ENCODE assay signal across 8 mouse cellular contexts in genomic region chr5:148831596-148832257, GRCm38 (mm10).
DNase-seq lines count a peak whose midpoint lies in the region; ATAC-seq lines count a peak whose summit lies in the region.

No protein-coding gene starts in this region.

- H3K9me3 ChIP-seq in intestine, embryonic 14.5 days (ENCODE audit: control insufficient read depth, low read length): no peaks in the 10 kb centered on the region

- WGBS in intestine, embryonic 14.5 days: 8% methylated on average over 23 of the region's 23 CpGs

- peak; percentile 82 to 95 for DNase-seq in adrenal gland, adult (ENCODE audit: inconsistent age in 2 of 2, low spot score in 1 of 2)
- DNase-seq in embryo, embryonic 10 days (ENCODE audit: low spot score): peak; percentile 85
- peak; percentile 80 for DNase-seq in gastrocnemius, postnatal 10 days
- peak; percentile 94 for DNase-seq in intestine, embryonic 14.5 days (ENCODE audit: low spot score)
- DNase-seq in left cerebral cortex, postnatal 14 days (ENCODE audit: low spot score in 2 of 2): peak; percentile 75 to 81
- DNase-seq in right cerebral cortex, postnatal 14 days: peak; percentile 80
- DNase-seq in urinary bladder, postnatal 36 days (ENCODE audit: low spot score in 2 of 2): peak; percentile 59 to 62

- H3K27me3 ChIP-seq in intestine, embryonic 14.5 days (replicated peaks; ENCODE audit: control insufficient read depth, insufficient read depth, low read length): peaks cover 5% of the 10 kb centered on the region; the same call in 1 of the 2 replicates

- intact Hi-C loops in left cerebral cortex, postnatal 14 days (cut with DNase I): no loop called here

- H3K4me3 ChIP-seq in intestine, embryonic 14.5 days (ENCODE audit: low read depth, low read length): peak overlapping the region; percentile 5

- H3K9ac ChIP-seq in intestine, embryonic 14.5 days (ENCODE audit: low read length): no peak overlapping the region

- no peaks in the 10 kb centered on the region for H3K4me1 ChIP-seq in intestine, embryonic 14.5 days (replicated peaks; ENCODE audit: control insufficient read depth, insufficient read depth, low read length)

- no peaks in the 10 kb centered on the region for H3K36me3 ChIP-seq in intestine, embryonic 14.5 days (ENCODE audit: control insufficient read depth, insufficient read depth, low read length)

- no peak for ATAC-seq in intestine, embryonic 14.5 days (replicated peaks; ENCODE audit: low FRiP score, low TSS enrichment, low read depth)
- peak; percentile 90 for ATAC-seq in megakaryocyte progenitor cell, adult 5-6 weeks (replicated peaks; ENCODE audit: poor library complexity)

- peak overlapping the region; percentile 34 for H3K4me2 ChIP-seq in intestine, embryonic 14.5 days (ENCODE audit: low read length)

- H3K27ac ChIP-seq in intestine, embryonic 14.5 days (ENCODE audit: low read depth): no peak overlapping the region
